Mouse (Mus musculus): ENCODE results near the gene Mdm4.

- TF ChIP-seq CTCF (IDR thresholded peaks at IDR 0.05; ENCODE audit: borderline replicate concordance, control insufficient read depth, extremely low read depth, insufficient read depth, low read length, poor library complexity) = no peak
- no peak for TF ChIP-seq POLR2A (IDR thresholded peaks at IDR 0.05; ENCODE audit: control insufficient read depth, extremely low read depth, insufficient read depth, low read length, poor library complexity)
Observed at GRCm38 (mm10) chr1:132915849-132916493, 114.4 kb downstream of the Mdm4 start.

Measured in thymus, adult 2 months (tissue).